Mouse (Mus musculus): ENCODE data around the gene Nrip1.

Nrip1 gene

GRCm38 (mm10) chr16:76347719-76348421, 25.8 kb downstream of the Nrip1 start:
- DNase-seq (ENCODE audit: low read depth, low spot score): no peak

DNA sequence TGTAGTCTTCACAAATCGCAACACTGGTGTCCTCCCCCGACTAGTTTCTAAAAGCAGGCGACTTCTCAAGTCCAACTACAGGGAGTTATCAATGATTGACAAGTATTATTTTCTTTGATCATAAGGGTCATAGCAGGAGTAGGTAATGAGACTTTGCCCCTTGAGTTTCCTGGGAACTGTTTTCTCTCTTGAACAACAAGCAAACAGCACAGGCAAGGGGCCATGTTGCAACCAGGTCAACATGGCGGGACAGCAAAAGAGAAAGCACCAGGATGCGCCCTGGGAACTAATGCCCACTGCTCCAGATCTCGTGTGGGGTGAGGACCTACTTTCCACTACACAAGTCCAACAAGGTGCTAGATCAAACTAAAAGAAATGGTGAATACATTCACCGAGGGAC, 27.3 kb downstream of the Nrip1 start:
- DNase-seq (ENCODE audit: low read depth, low spot score): no peak

GRCm38 (mm10) chr16:76344761-76345368, 28.8 kb downstream of the Nrip1 start:
- no peak for DNase-seq (ENCODE audit: low read depth, low spot score)

DNA sequence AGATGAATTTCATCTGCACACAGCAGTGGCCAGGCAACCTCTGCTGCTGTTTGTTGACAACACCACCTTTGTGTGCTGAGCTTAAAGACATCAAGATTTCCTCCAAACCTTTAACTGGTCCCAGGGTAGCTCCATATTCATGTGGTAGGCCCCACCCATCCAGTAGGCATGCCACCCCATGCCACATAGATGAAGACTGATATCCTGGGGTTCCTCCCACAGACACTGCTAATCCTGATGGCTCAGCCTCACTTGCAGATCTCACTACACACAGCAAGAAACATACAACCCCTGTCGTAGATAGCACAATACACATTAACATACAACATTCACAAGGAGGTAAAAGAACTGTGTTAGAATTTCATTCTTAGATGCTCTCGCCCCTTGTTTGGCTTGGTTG, 29.6 kb downstream of the Nrip1 start:
- DNase-seq (ENCODE audit: low read depth, low spot score): no peak

- peak; percentile 71 for DNase-seq (ENCODE audit: low read depth, low spot score)
Measured at GRCm38 (mm10) chr16:76341636-76342035, 32.0 kb downstream of the Nrip1 start.

- no peak for DNase-seq (ENCODE audit: low read depth, low spot score)
Measured at GRCm38 (mm10) chr16:76339256-76339655, 34.4 kb downstream of the Nrip1 start.

DNA sequence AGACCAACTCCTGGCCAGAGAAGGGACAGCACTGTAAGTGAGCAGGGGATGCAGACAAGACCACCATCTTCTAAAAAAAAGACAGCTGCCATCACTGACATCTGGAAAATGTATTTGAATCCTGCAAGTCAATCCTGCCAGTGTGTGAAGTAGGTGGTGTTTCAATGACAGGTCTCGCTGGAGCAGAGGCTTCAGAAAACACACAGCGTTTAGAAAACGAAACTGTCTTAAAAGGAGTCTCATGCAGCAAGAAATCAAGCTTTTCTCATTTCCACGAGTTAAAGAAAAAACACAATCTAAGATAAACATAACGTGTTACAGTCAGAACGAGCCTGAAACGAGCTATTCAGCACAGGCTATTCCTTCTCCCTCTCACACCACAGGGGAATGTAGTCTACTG, 36.3 kb downstream of the Nrip1 start:
- no peak for DNase-seq (ENCODE audit: low read depth, low spot score)

DNA sequence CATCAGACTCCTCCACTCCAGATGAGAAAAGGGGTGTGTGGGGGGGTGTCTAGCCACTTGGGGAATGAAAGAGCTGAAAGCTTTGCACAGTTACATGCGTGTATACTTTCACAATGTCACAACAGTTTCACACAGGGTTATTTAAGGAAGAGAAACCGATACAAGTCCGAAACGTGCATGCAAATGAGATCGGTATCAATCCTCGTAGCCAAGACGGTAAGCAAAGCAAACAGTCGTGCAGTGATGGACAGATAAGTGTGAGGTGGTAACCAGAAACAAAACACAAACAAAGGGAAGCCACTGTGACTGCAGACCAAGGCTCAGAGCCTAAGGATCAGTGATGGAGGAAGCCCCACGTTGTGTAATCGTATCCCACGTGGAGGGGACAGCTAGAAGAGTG, 36.7 kb downstream of the Nrip1 start:
- DNase-seq (ENCODE audit: low read depth, low spot score): no peak

DNA sequence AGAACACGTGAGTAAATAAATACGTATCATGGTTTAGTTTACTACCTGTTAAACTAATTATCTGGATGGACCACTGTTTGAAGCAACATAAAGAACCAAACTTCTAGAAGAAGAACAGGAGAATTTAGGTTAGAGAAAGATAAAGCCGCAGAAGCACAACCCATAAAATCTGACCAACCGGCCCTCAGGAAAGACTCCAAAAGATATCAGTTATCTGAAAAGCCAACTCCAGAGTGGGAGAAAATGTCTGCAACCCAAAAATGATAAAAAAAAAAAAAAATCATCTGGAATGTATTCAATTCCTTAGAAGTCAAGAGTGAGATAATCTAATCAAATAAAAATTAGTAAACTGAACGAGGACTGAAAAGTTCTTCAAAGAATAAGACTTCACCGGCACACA, 37.7 kb downstream of the Nrip1 start:
- DNase-seq (ENCODE audit: low read depth, low spot score): no peak

GRCm38 (mm10) chr16:76332127-76332526, 41.5 kb downstream of the Nrip1 start:
- no peak for DNase-seq (ENCODE audit: low read depth, low spot score)

DNA sequence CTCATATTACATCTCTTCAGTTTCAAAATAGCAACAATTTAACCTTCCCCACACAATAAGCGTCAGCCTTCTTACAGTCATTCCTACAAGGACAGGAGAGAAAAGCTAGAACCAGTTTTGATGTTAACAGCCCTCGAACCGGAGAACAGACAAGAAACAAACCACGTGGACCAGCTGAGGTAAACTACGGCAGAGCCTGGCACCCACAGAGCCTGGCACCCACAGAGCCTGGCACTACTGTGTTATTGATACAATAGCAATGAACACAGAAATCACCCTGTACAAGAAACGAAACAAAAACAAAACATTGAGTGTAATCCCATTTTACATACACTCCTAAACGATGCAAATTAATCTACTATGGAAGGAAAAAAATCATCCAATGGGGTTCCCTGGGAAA, 42.4 kb downstream of the Nrip1 start:
- no peak for DNase-seq (ENCODE audit: low read depth, low spot score)

- DNase-seq (ENCODE audit: low read depth, low spot score): no peak
Measured at GRCm38 (mm10) chr16:76325315-76325710, 48.3 kb downstream of the Nrip1 start.

- peak; percentile 14 for DNase-seq (ENCODE audit: low read depth, low spot score)
Measured at GRCm38 (mm10) chr16:76324411-76325314, 49.0 kb downstream of the Nrip1 start.

DNA sequence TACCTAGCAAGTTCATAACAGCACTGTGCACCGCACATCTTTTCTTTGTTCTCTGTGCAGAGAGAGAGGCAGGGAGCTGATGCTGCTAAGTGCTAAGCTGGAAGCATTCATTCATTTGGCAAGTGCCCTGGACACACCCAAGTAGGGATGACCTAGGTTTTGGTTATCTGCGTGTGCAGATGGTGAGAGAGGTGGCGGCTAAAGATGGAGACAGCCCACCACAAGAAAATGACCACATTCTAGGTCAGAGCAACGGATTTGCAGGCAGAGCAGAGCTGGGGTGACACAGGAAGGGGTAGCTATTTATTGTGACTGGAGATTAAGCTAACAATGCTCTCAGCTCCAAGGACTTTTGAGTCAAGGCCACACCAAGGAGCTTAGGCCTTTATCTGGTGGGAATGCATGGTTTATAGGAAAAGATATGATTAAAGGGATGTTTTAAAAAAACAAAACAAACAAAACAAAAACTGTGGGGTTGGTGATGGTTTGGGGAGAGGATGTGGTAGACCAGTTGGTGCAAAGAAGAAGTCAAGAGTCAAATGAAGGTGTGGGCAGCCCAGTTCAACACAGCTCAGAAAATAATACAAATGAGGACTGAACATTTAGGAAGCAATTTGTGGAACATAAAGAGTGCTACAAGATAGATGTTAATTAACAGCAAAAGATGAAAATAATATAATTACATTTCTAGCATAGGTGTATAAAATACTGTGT, 49.9 kb downstream of the Nrip1 start:
- no peak for DNase-seq (ENCODE audit: low read depth, low spot score)

DNA sequence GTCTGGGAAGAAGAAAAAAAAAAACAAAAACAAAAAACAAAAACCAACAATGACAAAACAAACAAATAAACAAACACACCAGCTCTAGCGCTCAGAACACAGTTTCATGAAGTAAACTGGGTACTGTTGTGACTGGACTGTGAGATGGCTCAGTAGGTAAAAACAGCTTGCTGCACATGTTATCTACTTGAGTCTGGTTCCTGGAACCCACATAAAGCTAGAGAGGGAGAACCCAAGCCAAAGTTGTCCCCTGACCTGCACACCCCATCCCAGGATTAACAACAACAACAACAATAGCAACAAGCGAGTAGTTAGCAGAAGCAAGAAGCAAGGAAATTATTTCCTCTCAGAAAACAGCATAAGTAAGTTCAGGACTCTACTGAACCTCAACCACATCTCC, 50.5 kb downstream of the Nrip1 start:
- no peak for DNase-seq (ENCODE audit: low read depth, low spot score)

DNA sequence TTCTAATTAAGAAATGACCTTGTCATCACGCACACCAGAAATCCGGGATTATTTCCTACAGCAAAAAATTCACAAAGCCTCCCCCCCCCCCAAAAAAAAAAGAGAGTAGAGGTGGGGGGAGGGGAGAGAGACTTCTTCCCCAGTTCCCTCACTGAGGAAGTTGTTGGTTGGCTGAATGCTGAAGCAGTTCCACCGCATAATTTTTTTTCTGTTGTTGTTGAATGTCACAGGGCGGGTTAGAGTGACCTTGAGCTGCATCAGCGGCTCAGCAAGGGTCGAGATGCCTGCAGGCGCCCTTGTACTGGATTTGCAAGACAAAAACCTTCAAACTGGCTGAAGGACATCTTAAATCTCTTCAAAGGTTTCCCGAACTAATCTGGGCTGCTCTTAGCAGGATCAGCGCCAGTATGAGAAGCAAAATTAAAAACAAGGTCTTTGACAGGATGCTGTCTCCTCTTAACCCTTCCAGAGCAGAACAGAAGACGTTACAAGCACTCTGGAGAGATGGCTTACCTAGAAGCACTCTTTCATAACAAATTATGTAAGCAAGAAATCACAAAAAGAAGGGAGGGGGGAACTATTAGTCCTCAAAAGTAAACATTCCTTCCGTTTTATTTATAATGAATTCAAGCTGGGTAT, 52.0 kb downstream of the Nrip1 start:
- DNase-seq (ENCODE audit: low read depth, low spot score): no peak

- no peak for DNase-seq (ENCODE audit: low read depth, low spot score)
Measured at GRCm38 (mm10) chr16:76320118-76320473, 53.5 kb downstream of the Nrip1 start.

DNA sequence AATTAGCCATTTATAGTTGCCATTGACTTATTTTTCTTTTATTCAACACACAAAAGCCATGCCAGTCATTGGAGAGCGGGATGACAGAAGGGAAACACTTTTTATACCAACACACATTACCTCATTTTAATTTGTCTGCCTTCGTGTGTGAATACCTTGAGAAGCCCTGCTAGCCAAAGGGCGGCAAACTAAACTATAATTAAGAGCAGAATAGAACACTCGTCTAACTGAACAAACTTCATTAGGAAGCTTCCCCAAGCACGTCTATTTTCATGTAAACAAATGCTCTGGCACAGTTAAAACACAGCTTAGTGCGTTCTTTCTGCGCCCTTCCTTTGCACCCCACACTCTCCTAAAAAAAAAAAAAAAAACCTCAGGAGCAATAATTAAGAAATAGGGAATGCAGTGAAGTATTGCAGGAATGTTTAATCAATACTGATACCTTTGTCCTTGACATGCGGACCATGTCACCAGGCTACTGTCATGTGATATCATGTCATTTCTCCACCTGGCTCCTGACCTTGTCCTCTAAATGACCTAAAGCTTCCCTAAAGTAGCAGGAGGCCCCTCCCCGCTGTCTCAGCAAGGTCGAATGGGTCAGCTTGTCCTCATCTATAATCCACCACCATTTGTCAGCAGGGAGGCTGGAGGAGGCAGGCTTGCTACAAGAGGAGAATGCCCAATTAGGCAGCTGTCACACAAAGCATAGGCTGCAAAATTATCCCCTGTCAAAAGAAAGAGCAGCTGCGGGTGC, 54.1 kb downstream of the Nrip1 start:
- DNase-seq (ENCODE audit: low read depth, low spot score): no peak

DNA sequence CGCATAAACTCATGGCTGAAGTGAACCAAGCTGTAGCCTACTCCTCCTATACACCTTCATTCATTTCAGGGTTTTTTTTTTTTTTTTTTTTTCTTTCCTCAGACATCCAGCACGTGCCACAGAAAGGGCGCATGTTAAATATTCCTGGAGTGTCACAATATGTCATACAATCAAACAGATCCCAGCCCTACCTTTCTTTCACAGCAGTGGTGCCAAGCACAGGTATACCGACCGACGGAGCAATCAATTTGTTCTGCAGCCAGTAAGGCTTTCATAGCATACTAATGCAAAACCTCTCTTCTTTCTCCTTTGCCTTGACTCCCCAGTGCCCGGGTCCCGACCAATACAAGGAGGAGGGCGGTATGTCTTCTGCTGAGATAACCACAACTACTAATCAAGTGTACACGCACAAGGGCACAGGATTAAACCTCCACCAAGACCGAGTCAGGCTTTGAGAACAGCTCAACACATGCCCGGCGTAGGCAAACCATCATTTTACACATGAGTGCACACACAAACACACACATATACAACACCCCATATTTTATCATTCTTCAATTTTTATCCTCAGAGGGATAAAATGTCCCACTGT, 55.2 kb downstream of the Nrip1 start:
- no peak for DNase-seq (ENCODE audit: low read depth, low spot score)
